Comparison of ENCODE assay signal across 20 mouse cellular contexts in genomic region chr11:106823741-106824140, GRCm38 (mm10).
"Had no signal": no experiment of that assay in that cellular context is flagged by ENCODE, and none has a peak within 500 bp of the region (broad histone marks: within the 10 kb centered on the region; RNA-seq: fewer than 3 reads in every experiment).

No protein-coding gene starts in this region.

- DNase-seq: kidney, adult 18-20 months; kidney, adult 9 months; kidney, postnatal 14 days; kidney, postnatal 4 days; layer of hippocampus, postnatal 36 days; liver; lung, adult 18-20 months; lung, postnatal 10 days; lung, postnatal 36 days; thymus, postnatal 25 days had no signal

- H3K27ac ChIP-seq: limb, embryonic 10.5 days; limb, embryonic 13.5 days; liver, embryonic 12.5 days; liver, embryonic 15.5 days; lung, embryonic 15.5 days; midbrain, embryonic 12.5 days; midbrain, embryonic 15.5 days; neural tube, embryonic 12.5 days; neural tube, embryonic 15.5 days; stomach, postnatal 0 days had no signal

- H3K4me1 ChIP-seq: limb, embryonic 10.5 days; liver, embryonic 12.5 days; midbrain, embryonic 12.5 days; neural tube, embryonic 12.5 days had no signal

- H3K4me3 ChIP-seq: limb, embryonic 10.5 days; limb, embryonic 13.5 days; liver, embryonic 12.5 days; liver, embryonic 15.5 days; lung, embryonic 15.5 days; midbrain, embryonic 12.5 days; midbrain, embryonic 15.5 days; neural tube, embryonic 12.5 days; neural tube, embryonic 15.5 days had no signal
